Mouse (Mus musculus) testis, adult 2 months (tissue): Measurements from ENCODE around the gene Tmcc2. TPM values are rescaled to one million over a fixed set of nuclear protein-coding genes. Genes with fewer than 3 reads are reported as not detected.

Source experiments
- H3K27ac ChIP-seq: fragments of 200-500 bp; 2 replicates; pipeline ENCODE4 v1.5.1; 2012; ENCODE audit warnings: low read depth, low read length; ENCODE audit not compliant: control insufficient read depth, insufficient read depth
- H3K27me3 ChIP-seq: fragments of 200-500 bp; 2 replicates; pipeline ENCODE4 v1.6.1; 2012; ENCODE audit warnings: mild to moderate bottlenecking, low read length, moderate library complexity; ENCODE audit not compliant: control insufficient read depth, insufficient read depth
- H3K36me3 ChIP-seq: fragments of 200-500 bp; 2 replicates; pipeline ENCODE4 v1.6.1; 2012; ENCODE audit warnings: mild to moderate bottlenecking, low read length; ENCODE audit not compliant: control insufficient read depth, insufficient read depth
- H3K4me1 ChIP-seq: fragments of 200-500 bp; 2 replicates; pipeline ENCODE4 v1.6.1; 2012; ENCODE audit warnings: low read length; ENCODE audit not compliant: control insufficient read depth, insufficient read depth
- H3K4me3 ChIP-seq: fragments of 200-500 bp; 2 replicates; pipeline ENCODE4 v1.5.1; 2012; ENCODE audit warnings: low read depth, mild to moderate bottlenecking, low read length, moderate library complexity, mixed read lengths; ENCODE audit not compliant: control insufficient read depth
- CTCF ChIP-seq: fragments of 200-500 bp; IDR thresholded peaks from 2 replicates; pipeline ENCODE4 v1.5.1; 2012; ENCODE audit warnings: low read depth, mild to moderate bottlenecking, inconsistent platforms, low read length, moderate library complexity; ENCODE audit not compliant: control insufficient read depth, insufficient read depth, insufficient replicate concordance
- POLR2A ChIP-seq: fragments of 200-500 bp; IDR thresholded peaks from 2 replicates; pipeline ENCODE4 v1.6.1; 2012; ENCODE audit warnings: low read depth, mild to moderate bottlenecking, inconsistent platforms, low read length, moderate library complexity; ENCODE audit not compliant: control insufficient read depth
- polyA plus RNA-seq: library from polyadenylated mRNA; depleted of rRNA; stranded (reverse); fragments of >200 nt; gene quantifications from 2 replicates; pipeline ENCODE4 v1.2.3, GENCODE M21; 2012

Tmcc2 gene
- polyA plus RNA-seq, 1 experiment: 1.8 TPM

- Histone ChIP-seq H3K27me3 (no peaks in the 10 kb centered on the region), H3K4me3 (no peak overlapping the region), H3K36me3 (no peaks in the 10 kb centered on the region), H3K4me1 (peaks cover 8% of the 10 kb centered on the region), H3K27ac (peak overlapping the region; percentile 49)
- TF ChIP-seq POLR2A (no peak), CTCF (no peak)
These were observed 57.4 kb downstream of the Tmcc2 start for GRCm38 (mm10) chr1:132333675-132334141.

DNA sequence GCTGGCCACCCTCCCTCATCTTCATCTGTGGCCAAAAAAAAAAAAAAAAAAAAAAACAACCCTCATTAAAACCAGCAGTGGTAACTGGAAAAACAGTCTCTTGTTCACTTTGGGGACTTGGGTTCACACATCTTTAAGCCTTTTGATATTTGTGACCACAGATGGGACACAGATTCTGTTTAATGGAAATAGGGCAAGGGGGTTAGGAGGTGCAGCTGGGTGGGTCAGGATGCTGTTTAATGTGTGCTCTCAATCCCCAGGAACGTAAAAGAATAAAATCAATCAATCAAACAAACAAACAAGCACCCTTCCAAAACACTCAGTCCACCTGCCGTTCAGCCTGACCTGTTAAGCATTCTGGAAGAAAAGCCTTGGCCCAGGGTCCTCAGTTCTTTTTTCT is 57.9 kb downstream of the Tmcc2 start:
- peaks cover 8% of the 10 kb centered on the region for H3K4me1 ChIP-seq

DNA sequence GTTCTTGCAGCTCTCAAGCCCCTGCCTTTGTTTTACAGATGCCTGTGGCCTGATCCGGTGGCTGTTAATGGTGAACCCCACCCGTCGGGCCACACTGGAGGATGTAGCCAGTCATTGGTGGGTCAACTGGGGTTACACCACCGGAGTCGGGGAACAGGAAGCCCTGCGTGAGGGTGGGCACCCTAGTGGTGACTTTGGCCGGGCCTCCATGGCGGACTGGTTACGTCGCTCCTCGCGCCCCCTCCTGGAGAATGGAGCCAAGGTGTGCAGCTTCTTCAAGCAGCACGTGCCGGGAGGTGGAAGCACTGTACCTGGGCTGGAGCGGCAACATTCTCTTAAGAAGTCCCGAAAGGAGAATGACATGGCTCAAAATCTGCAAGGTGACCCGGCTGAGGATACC is 59.8 kb downstream of the Tmcc2 start:
- Histone ChIP-seq H3K27ac (no peak overlapping the region), H3K36me3 (no peaks in the 10 kb centered on the region), H3K27me3 (no peaks in the 10 kb centered on the region), H3K4me3 (no peak overlapping the region), H3K4me1 (peaks cover 8% of the 10 kb centered on the region)
- TF ChIP-seq POLR2A (no peak), CTCF (no peak)

More for the DNA sequence above, 57.9 kb downstream of the Tmcc2 start:
- Histone ChIP-seq H3K27ac (no peak overlapping the region), H3K36me3 (no peaks in the 10 kb centered on the region), H3K27me3 (no peaks in the 10 kb centered on the region), H3K4me3 (no peak overlapping the region)
- TF ChIP-seq CTCF (no peak), POLR2A (no peak)

- TF ChIP-seq CTCF (no peak), POLR2A (no peak)
- Histone ChIP-seq H3K4me3 (no peak overlapping the region), H3K36me3 (no peaks in the 10 kb centered on the region), H3K27me3 (no peaks in the 10 kb centered on the region), H3K4me1 (peaks cover 6% of the 10 kb centered on the region), H3K27ac (no peak overlapping the region)
These were observed 60.7 kb downstream of the Tmcc2 start for GRCm38 (mm10) chr1:132330397-132330796.

GRCm38 (mm10) chr1:132329656-132330055 is 61.4 kb downstream of the Tmcc2 start:
- Histone ChIP-seq H3K27me3 (no peaks in the 10 kb centered on the region), H3K4me1 (peaks cover 2% of the 10 kb centered on the region; the same call in 1 of the 2 replicates), H3K27ac (no peak overlapping the region), H3K36me3 (no peaks in the 10 kb centered on the region), H3K4me3 (no peak overlapping the region)
- TF ChIP-seq CTCF: no peak
- no peak for TF ChIP-seq POLR2A

- Histone ChIP-seq H3K4me3 (no peak overlapping the region), H3K4me1 (peaks cover 2% of the 10 kb centered on the region; the same call in 1 of the 2 replicates), H3K27me3 (no peaks in the 10 kb centered on the region), H3K36me3 (no peaks in the 10 kb centered on the region), H3K27ac (no peak overlapping the region)
- TF ChIP-seq POLR2A (no peak), CTCF (no peak)
These were observed 62.5 kb downstream of the Tmcc2 start for GRCm38 (mm10) chr1:132328565-132328964.

DNA sequence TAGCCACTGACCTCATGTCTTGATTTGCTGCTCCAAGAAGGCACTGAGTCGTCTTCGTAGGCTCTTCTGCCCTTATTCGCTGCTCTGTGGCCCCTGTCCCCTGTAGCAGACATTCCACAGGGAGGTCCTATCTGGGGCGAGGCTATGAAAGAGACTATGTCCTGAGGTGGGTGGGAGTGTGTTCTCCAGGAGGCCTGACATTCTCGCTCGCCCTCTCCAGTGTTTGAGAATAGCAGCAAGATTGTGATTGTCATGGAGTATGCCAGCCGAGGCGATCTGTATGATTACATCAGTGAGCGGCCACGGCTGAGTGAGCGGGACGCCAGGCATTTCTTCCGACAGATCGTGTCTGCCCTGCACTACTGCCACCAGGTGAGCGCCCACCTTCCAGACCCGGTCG is 63.6 kb downstream of the Tmcc2 start:
- no peaks in the 10 kb centered on the region for H3K27me3 ChIP-seq
- TF ChIP-seq POLR2A (no peak), CTCF (no peak)
- peaks cover 6% of the 10 kb centered on the region for H3K4me1 ChIP-seq
- no peak overlapping the region for H3K4me3 ChIP-seq
- no peaks in the 10 kb centered on the region for H3K36me3 ChIP-seq
- H3K27ac ChIP-seq: peak overlapping the region; percentile 5

DNA sequence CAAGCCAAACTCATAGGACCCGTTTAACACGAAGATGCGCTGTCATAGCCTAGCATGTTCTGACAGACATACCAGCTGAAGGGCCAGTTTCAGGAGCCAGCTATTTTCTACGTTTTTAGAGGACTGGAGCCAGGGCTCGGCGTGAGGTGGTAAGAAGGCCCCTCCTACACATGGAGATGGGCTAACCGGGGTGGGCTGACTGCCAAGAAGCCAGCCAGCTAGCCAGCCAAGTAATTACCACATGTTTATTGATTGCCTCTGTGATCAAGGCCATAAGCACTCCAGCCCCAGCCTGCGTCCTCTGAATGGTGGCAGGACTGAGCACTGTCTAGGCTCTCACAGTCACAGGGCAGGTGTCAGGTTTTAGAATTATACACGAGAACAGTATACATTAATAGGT is 64.3 kb downstream of the Tmcc2 start:
- H3K27ac ChIP-seq: no peak overlapping the region
- H3K27me3 ChIP-seq: no peaks in the 10 kb centered on the region
- no peaks in the 10 kb centered on the region for H3K36me3 ChIP-seq
- H3K4me3 ChIP-seq: no peak overlapping the region
- TF ChIP-seq CTCF: no peak
- TF ChIP-seq POLR2A: no peak
- peaks cover 6% of the 10 kb centered on the region for H3K4me1 ChIP-seq
